Mouse (Mus musculus) right cerebral cortex, postnatal 10 days (tissue): Measurements from ENCODE around the gene Susd6.
"Not testable (repeated sequence)": the region's sequence is repeated elsewhere in the genome, so short reads cannot be mapped to it uniquely, and the experiment has no call there.

ENCODE experiments used
- DNase-seq, 2 experiments: peaks; one replicate each; pipeline ENCODE4 v3.0.0; 2021; ENCODE audit warnings: low spot score in 2 of 2

Susd6 gene

DNA sequence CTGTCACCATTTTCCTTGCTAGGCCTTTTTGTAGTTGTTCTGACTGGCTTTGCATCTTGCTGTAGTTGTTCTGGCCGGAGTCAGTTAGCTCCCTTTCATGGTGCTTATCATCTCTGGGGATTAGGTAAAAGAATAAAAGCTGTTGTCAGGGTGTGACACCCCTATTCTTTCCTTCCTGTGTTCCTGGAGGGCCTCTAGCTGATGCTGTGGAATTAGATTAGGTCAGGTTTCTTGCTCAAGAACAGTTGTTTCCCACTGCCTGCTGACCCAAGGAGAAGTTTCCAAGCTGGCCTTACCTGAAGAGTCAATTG, 22.2 kb downstream of the Susd6 start:
- DNase-seq = no peak

DNA sequence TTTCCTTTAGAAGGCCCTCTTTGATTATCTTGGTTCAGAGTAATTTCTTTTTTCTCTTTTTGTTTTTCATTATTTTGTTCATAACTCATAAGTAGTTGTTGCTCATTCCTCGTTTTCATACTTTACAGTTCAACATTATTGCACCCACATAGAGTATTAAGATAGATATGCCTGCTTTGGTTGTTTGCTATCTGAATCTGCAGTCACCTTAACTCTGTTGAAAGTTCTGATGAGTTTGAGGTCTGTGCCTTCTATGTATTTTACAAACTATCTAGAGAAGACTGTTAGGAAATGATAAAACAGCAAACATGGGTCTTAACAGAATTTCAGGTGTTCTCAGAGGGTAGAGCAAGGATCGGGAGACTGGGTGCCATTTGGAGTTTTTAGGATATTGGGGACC, 23.1 kb downstream of the Susd6 start:
- no peak for DNase-seq

DNA sequence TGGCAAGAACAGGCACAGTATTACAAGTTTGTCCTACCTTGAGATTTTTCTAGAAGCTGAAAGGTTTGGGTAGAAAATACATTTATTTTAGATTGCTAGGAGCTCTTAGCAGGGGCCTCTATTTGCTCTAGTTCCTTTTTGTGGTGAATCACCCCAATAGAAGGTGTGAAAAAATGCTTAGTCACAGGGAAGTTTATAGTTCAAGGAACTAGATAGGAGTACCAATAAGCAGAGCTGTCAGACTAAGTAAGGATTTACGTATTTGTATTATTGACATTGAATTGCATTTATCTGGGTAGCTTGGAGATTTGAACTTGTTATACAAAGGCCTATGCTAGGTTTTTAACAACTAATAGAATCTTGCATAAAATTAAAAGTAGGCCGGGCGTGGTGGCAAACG, 23.6 kb downstream of the Susd6 start:
- DNase-seq = no peak

DNA sequence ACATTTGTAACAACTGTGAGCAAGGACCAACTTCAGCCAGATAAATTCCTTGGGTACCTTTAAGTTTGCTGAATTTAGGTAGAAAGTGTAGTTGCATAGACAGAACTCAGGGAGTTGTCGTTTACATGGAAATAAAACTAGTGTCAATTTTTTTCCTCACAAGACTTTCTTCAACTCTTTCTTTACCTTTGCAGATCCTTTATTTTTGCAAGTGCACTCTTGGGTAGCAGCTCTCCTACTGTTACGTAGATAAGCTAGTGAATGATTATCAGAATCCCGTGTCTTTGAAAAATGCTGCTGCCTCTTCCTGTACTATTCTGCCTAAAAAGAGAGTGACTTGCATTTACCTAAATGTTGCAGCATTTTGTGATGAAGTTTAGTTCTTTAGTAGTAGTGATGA, 24.2 kb downstream of the Susd6 start:
- no peak for DNase-seq

DNA sequence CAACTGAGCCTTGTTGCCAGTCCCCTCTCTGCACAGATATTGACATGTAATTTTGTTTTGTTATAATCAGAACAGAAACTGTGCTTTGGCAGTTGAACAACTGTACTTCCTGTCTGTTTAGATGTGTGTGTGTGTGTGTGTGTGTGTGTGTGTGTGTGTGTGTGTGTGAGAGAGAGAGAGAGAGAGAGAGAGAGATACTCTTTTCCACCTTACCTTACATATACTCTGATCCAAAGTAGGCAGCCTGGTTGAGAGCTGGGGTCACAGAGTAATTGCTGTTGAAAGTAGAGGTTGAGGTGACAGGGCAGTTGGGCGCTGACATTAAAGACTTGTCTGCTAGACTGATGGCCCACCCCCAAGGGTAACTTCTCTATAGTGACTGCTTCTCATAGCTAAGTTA, 25.0 kb downstream of the Susd6 start:
- no peak for DNase-seq

DNA sequence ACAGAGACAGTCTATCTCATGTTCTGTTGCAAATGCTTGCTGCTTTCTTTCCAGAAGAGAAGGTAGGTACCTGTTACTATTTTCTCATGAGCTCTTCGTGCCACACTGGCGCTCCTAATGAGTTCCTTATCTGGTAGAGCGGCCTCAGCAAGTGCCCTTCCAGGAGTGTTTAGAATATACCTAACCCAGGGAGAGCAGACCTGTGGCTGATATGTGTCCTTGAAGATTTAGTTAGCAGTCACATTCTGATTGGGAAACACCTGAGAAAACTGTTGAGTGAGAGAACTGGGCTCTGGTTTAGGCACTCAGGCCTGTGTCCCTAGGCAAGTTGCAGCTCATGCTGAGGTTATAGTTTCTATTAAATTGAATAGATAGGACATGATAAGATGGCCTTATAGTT, 25.6 kb downstream of the Susd6 start:
- DNase-seq = no peak

DNA sequence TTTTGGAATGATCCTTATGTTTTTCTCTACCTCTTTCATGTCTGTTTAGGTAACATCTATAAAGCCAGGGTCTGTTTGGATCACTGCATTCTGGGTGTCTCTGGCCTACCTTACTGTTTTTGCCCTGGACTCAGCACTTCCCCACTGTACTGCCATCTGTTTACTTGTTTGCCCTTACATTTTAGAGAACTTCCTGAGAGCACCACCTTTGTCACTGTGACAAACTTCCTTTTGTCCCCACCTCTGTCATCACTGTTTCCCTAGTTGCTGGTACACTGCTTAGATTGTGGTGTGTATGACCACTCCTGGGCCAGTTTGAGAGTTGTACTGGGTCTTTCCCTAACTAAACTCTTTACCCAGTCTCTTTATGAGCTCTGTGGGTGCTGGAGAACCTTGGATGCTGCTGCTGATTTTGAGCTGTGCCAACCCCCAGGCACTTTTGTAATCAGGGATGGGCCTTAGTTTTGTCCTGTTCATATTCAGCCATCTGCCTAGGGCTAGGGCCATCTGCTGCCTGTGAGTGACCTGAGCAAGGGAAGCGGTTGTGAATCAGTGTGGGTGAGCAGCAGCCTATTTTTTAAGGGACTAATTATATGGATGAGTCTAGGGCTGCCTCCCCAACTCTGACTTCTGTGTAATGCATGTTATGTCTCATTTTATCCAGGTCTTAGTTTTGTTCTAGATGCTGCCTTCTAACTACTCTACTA, 26.2 kb downstream of the Susd6 start:
- DNase-seq = peak in 1 of 2 experiments; percentile 30

DNA sequence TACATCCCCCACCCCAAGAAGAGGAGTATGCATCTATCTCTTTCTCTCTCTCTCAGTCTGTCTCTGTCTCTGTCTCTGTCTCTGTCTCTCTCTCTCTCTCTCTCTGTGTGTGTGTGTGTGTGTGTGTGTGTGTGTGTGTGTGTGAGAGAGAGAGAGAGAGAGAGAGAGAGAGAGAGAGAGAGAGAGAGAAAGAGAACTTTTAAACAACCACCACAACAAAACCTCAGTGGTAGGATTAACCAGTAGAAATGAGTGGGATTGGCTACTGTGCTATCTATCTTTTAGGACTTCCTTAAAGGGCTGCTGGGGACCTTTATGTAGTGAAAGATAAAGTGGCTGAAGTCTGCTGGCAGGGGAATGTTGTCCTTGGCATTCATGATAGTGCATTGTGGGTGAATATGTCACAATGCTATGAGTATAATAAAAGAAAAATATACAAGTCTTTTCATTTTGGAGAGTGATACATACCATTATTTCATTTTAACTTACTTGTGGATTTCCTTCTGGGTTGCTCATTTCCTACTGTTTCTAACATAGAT, 27.5 kb downstream of the Susd6 start:
- DNase-seq = no peak

DNA sequence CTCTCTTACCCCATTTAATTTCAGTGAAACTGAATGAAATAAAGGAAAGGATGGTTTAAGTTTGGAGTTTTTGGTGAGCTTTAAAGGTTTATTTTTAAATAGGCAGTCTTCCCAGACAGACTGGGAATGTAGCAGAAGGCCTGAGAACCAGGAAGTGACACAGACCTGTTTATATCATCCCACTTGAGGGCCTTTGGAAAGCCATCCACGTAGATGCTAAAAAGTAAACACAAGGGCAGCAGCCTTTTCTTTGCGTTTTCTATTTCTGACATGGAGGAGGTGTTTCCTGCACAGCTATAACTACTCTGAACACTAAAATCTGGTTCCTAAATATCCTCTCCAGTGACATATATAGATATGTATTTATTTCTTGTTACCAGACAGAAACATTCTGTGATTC, 28.7 kb downstream of the Susd6 start:
- DNase-seq = not testable (repeated sequence)

DNA sequence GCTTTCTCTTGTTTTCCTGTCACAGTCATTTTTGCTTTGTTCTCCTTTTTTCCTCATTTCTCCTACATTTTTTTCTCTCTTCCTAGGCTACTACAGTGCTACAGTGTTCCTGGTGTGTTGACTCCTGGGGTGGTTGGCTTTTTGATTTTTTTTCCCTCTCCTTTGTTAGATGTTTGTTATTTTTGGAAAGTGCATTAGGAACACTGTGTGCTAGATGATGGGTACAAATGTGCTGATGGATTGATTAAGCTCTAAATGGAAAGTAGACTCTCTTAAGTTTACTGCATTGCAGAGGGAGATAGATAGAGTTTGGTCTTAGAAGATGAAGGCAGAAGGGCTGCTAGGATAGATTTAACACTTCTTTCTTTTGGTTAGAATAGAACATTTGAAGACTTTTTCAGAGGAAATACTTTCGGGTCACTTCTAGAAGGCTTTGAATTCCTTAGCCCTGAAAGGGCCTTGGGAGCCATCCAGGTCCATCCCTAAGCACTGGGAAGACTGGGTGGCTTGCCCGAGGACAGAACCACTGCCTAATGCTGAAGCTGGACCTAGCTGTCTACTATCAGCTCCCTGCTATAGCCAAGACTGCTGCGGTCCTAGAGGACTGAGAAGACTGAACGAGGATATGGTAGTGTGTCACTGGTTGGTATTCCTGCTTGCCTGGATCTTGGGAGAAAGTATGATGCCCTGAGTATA, 31.1 kb downstream of the Susd6 start:
- no peak for DNase-seq

DNA sequence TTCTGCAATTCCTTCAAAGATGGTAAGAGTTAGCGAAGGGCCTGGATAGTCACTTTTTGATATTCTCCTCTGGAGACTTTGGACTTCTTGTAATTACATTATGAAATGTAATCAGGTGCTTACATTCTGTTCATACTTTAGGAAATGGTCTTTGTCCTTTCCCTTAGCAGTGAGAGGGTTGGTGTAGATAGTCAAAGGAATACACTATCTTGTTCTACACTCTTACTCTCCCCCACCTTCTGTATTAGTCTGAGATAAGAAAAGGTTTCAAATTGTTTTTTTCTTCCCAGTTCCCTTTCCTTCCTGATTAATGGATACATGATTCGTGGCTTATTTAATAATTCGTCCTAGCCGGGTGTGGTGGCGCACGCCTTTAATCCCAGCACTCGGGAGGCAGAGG, 32.2 kb downstream of the Susd6 start:
- no peak for DNase-seq

DNA sequence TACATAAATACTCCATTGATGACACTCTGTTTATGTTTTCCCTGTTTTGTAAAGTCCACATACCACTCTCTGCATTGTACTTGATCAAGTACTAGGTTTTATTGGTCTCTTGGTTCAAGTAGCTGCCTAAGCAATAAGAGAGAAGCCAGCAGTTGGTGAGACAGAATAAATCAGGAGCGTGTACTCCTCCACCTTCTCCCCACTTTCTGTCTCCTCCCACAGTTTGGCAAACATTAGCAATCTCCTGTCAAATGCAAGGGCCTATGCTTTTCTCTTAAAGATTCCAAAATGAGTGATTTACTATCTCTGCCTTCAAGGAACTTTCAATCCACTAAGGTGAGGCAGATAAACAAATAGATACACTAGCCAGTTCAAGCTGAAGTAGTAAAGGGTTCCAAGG, 33.9 kb downstream of the Susd6 start:
- DNase-seq = no peak

DNA sequence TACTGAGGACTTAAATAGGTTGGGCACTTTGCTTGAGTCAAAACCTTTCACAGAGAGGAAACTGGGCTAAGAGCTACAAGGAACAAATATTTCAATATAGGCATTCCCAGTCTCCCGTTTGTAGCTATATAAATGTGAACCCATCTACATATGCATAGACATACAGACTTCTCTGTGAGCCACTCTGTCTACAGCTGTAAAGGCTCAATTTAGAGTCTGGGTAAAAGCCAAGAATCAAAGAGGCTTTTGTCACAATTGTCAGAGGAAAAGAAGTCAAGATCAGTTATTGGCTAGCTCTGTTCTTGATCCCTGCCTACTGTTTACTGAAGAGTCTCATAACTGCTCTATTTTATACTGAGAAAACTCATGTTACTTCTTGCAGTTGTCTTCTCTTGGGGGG, 36.1 kb downstream of the Susd6 start:
- DNase-seq = no peak

DNA sequence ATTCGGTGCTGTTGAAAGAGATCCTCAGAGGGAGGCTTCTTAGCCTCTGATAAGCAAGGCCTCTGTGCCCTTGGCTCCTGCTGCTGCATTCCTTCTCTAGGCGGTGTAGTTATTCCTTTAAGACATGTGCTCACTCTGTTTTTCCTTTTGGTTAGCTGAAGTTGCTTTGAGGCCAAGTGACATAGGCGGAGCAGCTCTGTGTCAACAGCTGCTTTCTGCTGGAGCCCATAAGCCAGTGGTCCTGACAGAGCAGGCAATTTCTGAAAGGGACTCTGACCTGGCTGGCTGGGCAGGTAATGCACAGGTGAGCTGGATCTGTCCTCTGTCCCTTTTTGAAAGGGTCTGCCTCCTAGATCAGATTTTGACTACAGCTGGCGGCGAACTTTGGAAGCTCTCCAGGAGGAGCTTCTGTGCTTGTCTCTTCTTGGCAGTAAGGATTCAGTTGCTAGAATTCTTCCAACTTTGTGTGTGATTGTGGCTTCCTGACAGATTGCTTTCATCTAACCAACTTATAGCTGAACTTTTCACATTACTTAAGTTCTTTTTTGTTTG, 37.2 kb downstream of the Susd6 start:
- peak; percentile 77 to 81 for DNase-seq

DNA sequence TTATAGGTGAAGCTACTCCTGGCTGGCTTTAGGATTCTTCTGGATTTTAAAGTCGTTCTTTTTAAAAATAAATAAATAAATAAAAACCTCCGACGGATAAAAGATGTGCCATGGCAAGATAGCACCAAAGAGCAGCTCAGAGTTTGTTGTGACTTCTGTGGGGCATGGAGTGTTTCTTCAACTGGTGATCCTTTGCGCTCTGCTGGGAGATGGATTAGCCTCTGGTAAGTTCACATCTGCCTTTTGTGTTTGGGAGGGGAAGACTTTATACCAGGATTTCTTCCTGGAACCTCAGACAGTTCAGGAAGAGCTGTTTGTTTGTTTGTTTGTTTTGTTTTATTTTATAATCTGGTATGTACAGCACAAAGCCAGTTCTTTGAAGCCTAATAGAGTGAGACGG, 37.7 kb downstream of the Susd6 start:
- no peak for DNase-seq

DNA sequence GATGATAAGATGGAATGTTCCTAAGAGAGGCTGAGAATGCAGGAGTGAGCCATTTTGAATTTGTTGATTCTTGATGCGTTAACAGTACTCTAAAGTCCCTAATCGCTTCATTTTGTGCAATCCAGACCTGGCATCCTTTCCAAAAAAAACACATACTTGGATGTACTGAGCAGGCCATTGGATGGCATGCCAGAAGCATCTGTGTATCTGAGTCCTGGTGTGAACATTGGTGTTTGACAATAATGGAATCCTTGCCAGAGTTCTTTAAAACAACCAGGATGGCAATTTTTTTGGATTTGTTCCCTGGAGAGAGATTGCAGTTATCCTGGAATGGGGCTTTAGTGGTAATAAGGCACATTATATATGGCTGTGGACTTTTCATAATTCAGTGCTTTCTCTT, 38.6 kb downstream of the Susd6 start:
- no peak for DNase-seq

DNA sequence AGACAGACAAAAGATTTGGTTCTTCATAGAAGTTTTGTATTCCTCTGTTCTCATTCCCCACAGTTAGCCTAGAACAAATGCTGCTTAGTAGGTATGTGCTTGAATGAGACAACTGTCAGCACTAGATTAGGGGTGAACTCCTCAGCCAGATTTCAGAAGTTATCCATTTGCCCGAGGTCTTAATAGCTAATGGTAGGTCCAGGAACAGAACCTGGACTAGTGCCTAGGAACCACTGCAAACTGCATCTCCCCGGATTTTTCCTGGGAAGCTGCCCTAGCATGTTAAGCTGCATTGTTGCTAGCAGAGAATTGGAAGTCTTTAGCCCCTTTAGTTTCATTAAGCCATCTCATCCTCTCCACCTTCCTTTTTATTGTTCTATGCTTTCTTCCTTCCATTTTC, 39.9 kb downstream of the Susd6 start:
- DNase-seq = no peak

DNA sequence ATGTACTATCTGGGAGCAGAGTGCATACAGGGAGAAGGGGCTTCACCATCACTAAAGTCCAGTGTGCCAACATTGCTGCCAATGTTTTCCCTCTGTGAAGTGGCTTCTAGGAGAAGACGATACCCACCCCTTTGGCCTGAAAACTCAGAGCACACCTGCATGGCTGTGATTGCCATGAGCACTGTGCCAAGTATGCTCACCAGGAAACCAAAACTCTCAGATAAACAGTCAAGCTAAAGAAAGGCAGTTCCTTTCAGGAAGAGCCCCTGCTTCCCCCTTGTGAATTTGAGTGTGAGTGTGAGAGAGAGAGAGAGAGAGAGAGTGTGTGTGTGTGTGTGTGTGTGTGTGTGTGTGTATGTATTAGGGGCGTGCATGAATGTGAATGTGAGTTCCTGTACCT, 40.5 kb downstream of the Susd6 start:
- no peak for DNase-seq

DNA sequence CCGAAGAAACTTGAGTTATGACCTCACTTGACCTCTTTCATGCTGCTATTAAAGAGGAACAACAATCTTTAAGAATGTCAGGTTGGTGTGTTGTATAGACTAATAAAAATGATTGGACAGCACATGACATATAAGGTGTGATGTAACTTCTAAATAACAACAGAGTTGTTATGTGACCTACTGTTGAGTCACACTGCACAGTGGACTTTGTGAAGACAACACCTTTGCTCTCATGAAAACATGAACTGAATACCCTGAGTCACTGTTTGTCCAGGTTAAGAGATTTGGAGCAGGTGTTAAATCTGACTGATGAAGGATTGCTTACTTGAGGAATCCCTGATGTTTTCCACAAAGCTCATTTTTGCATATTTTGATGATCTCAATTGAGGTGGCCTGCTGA, 42.0 kb downstream of the Susd6 start:
- no peak for DNase-seq

DNA sequence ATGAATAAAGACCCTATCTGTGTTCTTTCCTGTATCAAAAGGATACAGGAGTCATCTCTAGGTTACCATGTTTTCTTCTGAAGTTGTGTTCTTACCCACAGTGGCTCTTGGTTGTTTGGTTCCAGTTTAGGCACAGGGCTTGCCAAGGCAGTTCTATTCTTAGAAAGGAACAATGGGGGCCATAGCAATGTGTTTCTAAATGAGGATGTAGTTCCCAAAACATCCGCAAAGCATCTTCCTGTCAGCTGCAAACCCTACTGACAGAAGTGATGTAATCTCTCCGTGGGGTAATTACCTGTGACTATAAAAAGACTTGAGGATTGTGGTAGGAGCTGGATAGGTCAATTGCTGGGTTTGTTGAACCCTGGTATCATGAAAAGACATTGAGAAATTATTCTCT, 43.2 kb downstream of the Susd6 start:
- no peak for DNase-seq

DNA sequence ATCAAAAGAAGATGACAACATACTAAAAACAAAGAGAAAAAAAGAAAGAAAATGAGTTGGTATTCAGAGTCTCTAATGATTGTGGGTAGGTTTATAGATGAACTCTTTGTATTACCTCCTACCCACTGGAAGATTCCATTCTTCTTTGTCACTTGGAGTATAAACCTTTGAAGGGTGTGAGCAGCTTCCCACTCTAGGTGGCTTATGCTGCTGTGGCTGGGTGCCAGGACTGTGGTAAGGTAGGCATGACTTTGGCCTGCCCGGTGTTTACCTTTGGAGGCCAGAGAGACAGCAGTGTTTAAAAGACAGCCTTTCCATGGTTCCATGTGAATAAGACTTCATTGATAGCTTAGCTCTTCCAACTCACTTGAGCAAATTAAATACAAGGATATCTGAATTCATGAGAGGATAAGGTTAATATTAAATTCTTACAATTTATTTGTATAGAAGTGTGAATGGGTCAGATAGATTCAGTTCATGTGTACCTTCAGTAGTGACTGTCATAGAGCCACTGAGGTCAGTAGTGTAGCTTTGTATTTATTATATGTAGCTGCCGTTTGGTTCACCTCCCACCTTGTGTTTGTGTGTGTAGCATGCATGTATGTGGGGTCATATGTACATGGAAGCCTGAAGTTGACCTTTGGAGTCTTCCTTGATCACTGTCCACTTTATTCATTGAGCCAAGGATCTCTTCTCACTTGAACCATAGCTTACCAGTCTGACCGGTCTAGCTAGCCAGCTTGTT, 44.0 kb downstream of the Susd6 start:
- DNase-seq = no peak

DNA sequence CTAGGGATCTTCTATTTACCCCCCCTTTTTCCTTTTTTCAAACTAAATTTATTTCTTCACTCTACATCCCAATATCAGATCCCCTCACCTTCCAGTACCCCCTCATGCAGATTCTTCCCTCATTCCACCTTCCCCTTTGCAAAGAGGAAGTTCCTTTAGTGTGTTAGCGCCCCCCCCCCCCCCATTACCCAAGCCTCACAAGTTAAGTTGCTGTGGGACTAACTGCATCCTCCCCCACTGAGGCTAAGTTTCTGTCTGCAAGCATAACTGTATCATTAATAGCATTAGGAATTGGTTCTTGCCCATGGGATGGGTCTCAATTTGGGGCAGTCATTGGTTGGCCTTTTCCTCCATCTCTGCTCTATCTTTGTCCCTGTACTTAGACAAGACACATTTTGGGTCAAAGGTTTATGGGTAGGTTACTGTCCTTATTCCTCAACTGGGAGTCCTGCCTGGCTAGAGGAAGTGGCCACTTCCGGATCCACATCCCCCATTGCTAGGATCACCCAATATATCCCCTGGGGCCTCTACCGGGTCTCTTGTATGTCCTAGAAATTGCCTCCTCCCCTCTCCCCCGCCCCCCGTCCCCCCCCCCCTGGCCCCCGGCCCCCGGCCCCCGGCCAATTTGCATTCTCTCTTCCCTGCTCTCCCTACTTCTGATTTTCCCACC, 44.7 kb downstream of the Susd6 start:
- DNase-seq = no peak
